Mouse (Mus musculus) liver, embryonic 14.5 days (tissue): ENCODE measurements around the gene Sestd1. TPM values are rescaled to one million over a fixed set of nuclear protein-coding genes. Genes with fewer than 3 reads are reported as not detected.

Source experiments
- ATAC-seq: fragments of 200-750 bp; cut with Nextera tagmentation; 2 replicates; pipeline ENCODE4 v1.8.0; 2017; ENCODE audit warnings: moderate number of reproducible peaks, mild to moderate bottlenecking, moderate library complexity; ENCODE audit not compliant: insufficient read depth
- DNase-seq, 3 experiments: peaks; one replicate each; pipeline ENCODE4 v3.0.0-alpha.2; 2012 to 2013; ENCODE audit warnings: low read depth in 3 of 3, low spot score in 3 of 3
- H3K27ac ChIP-seq: fragments of 300-500 bp; sonication (generic); 2 replicates; pipeline ENCODE4 v1.5.1; 2014; ENCODE audit warnings: moderate library complexity, mild to moderate bottlenecking, control low read depth, inconsistent platforms
- H3K27me3 ChIP-seq: fragments of 300-500 bp; sonication (generic); 2 replicates; pipeline ENCODE4 v1.6.1; 2014; ENCODE audit warnings: mild to moderate bottlenecking, low read length, moderate library complexity; ENCODE audit not compliant: control insufficient read depth, insufficient read depth
- H3K36me3 ChIP-seq: fragments of 300-500 bp; sonication (generic); replicated peaks from 2 replicates; pipeline ENCODE4 v1.6.1; 2014; ENCODE audit warnings: low read depth; ENCODE audit not compliant: control insufficient read depth, insufficient read depth
- H3K4me1 ChIP-seq, 2 experiments: fragments of 200-500 bp in 1 of 2; fragments of 300-500 bp in 1 of 2; sonication (generic) in 1 of 2; replicated peaks; 2 replicates each; pipeline ENCODE4 v1.6.1; 2012 to 2014; ENCODE audit warnings: antibody characterized with exemption in 1 of 2, inconsistent platforms in 1 of 2, low read length in 1 of 2; ENCODE audit not compliant: control insufficient read depth in 2 of 2, insufficient read depth in 2 of 2
- H3K4me2 ChIP-seq: fragments of 300-500 bp; sonication (generic); 2 replicates; pipeline ENCODE4 v1.6.1; 2014; ENCODE audit warnings: low read depth, mild to moderate bottlenecking, control low read depth, moderate library complexity
- H3K4me3 ChIP-seq, 2 experiments: fragments of 200-500 bp in 1 of 2; fragments of 300-500 bp in 1 of 2; sonication (generic) in 1 of 2; 2 replicates each; pipeline ENCODE4 v1.5.1; 2012 to 2014; ENCODE audit warnings: low read depth in 2 of 2, low read length in 2 of 2, mild to moderate bottlenecking in 2 of 2, control low read depth in 1 of 2, inconsistent platforms in 1 of 2, moderate library complexity in 1 of 2; ENCODE audit not compliant: insufficient read depth in 1 of 2
- H3K9ac ChIP-seq: fragments of 300-500 bp; sonication (generic); replicated peaks from 2 replicates; pipeline ENCODE4 v1.6.1; 2014; ENCODE audit warnings: mild to moderate bottlenecking, control low read depth, moderate library complexity
- H3K9me3 ChIP-seq: fragments of 300-500 bp; sonication (generic); 2 replicates; pipeline ENCODE4 v1.6.1; 2016; ENCODE audit warnings: low read length, mixed read lengths; ENCODE audit not compliant: control insufficient read depth
- CTCF ChIP-seq: IDR thresholded peaks from 2 replicates; pipeline ENCODE4 v1.5.1; 2016; ENCODE audit warnings: antibody characterized with exemption, low read depth, control low read depth
- EP300 ChIP-seq: IDR thresholded peaks from 2 replicates; pipeline ENCODE4 v1.6.1; 2016; ENCODE audit warnings: antibody characterized with exemption, low read depth
- WGBS: fragments of 180-500 bp; shearing (Covaris S2); extraction: QIAGEN DNeasy Blood & Tissue Kit; methylation state at CpG from one replicate; pipeline ENCODE4 v1.1.7; 2014; ENCODE audit not compliant: insufficient replicate concordance; 5-methylcytosine and 5-hydroxymethylcytosine counted together
- polyA plus RNA-seq, 2 experiments: library from polyadenylated mRNA; depleted of rRNA in 1 of 2; stranded (reverse) in 1 of 2; unstranded in 1 of 2; fragments of >200 nt; fragmentation: Nextera tagmentation in 1 of 2; extraction: Ambion mirVana in 1 of 2; gene quantifications; 2 replicates each; pipeline versions ENCODE4 v1.2.1 to v1.2.3; 2012 to 2014

Sestd1 gene
- polyA plus RNA-seq (2012; rRNA removed) (0.25 and 0.46 TPM in 2 replicates), polyA plus RNA-seq (2014; fragmentation: Nextera tagmentation; extraction: Ambion mirVana) (0.48 and 0.49 TPM in 2 replicates)

- H3K36me3 ChIP-seq, result no peaks in the 10 kb centered on the region
- no peaks in the 10 kb centered on the region for H3K9me3 ChIP-seq
- peak within 1 kb of the TSS; percentile 50 to 61 for H3K4me3 ChIP-seq
- H3K27ac ChIP-seq, result no peak within 1 kb of the TSS
- H3K4me1 ChIP-seq, result peaks cover 0 to 4% of the 10 kb centered on the region in 2 experiments; a peak in 1 of 4 replicates
- no peak within 1 kb of the TSS; the same call in 1 of the 2 replicates for H3K9ac ChIP-seq
- peak; percentile 64 for ATAC-seq
- no peak for TF ChIP-seq CTCF
- TF ChIP-seq EP300, result no peak
- DNase-seq, result peak in 1 of 3 experiments; percentile 5
- H3K27me3 ChIP-seq, result peaks cover 17% of the 10 kb centered on the region
- peak within 1 kb of the TSS; percentile 66 for H3K4me2 ChIP-seq
- WGBS, result 2% methylated on average over 55 of the region's 73 CpGs
Measured at GRCm38 (mm10) chr2:77280512-77281409, at the start of gene Sestd1. Sestd1 (minus strand) TSS chr2:77280592.

- no peak for DNase-seq
- Histone ChIP-seq H3K27me3 (no peaks in the 10 kb centered on the region), H3K27ac (no peak overlapping the region), H3K9ac (no peak overlapping the region), H3K4me2 (no peak overlapping the region), H3K36me3 (no peaks in the 10 kb centered on the region), H3K4me3 (no peak overlapping the region), H3K4me1 (no peaks in the 10 kb centered on the region), H3K9me3 (no peaks in the 10 kb centered on the region)
- 38% methylated on average over 3 of the region's 3 CpGs for WGBS
- TF ChIP-seq EP300 (no peak), CTCF (no peak)
- no peak for ATAC-seq
Measured at GRCm38 (mm10) chr2:77327246-77327645, 46.9 kb upstream of the Sestd1 start.

- H3K27me3 ChIP-seq, result no peaks in the 10 kb centered on the region
- no peaks in the 10 kb centered on the region for H3K4me1 ChIP-seq
- no peak overlapping the region for H3K27ac ChIP-seq
- DNase-seq (no peak), ATAC-seq (no peak)
- H3K9ac ChIP-seq, result no peak overlapping the region
- no peaks in the 10 kb centered on the region for H3K36me3 ChIP-seq
- H3K9me3 ChIP-seq, result no peaks in the 10 kb centered on the region
- no peak overlapping the region for H3K4me2 ChIP-seq
- 36% methylated on average over 6 of the region's 6 CpGs for WGBS
- TF ChIP-seq EP300, result no peak
- TF ChIP-seq CTCF, result no peak
- no peak overlapping the region for H3K4me3 ChIP-seq
Measured at GRCm38 (mm10) chr2:77323739-77324138, 43.3 kb upstream of the Sestd1 start.

- TF ChIP-seq CTCF, result no peak
- no peak for TF ChIP-seq EP300
- Histone ChIP-seq H3K27ac (no peak overlapping the region), H3K27me3 (no peaks in the 10 kb centered on the region), H3K9me3 (no peaks in the 10 kb centered on the region), H3K4me2 (no peak overlapping the region), H3K36me3 (no peaks in the 10 kb centered on the region), H3K4me1 (no peaks in the 10 kb centered on the region), H3K4me3 (no peak overlapping the region), H3K9ac (no peak overlapping the region)
- no peak for ATAC-seq
- DNase-seq, result no peak
- WGBS, result 72% methylated on average over 9 of the region's 9 CpGs
Measured at GRCm38 (mm10) chr2:77323156-77323555, 42.8 kb upstream of the Sestd1 start.

GRCm38 (mm10) chr2:77319196-77319595, 38.8 kb upstream of the Sestd1 start:
- Histone ChIP-seq H3K27me3 (no peaks in the 10 kb centered on the region), H3K4me2 (no peak overlapping the region), H3K9me3 (no peaks in the 10 kb centered on the region), H3K4me3 (no peak overlapping the region), H3K4me1 (no peaks in the 10 kb centered on the region), H3K36me3 (no peaks in the 10 kb centered on the region), H3K27ac (no peak overlapping the region), H3K9ac (no peak overlapping the region)
- 64% methylated on average over 5 of the region's 5 CpGs for WGBS
- no peak for TF ChIP-seq CTCF
- TF ChIP-seq EP300, result no peak
- ATAC-seq (no peak), DNase-seq (no peak)
